Mouse (Mus musculus) heart, postnatal 4 days (tissue): ENCODE data around the gene Plxnb1. TPM values are rescaled to one million over a fixed set of nuclear protein-coding genes. Genes with fewer than 3 reads are reported as not detected.
"Not testable (repeated sequence)": the region's sequence is repeated elsewhere in the genome, so short reads cannot be mapped to it uniquely, and the experiment has no call there.

ENCODE experiments used
- DNase-seq: peaks from one replicate; pipeline ENCODE4 v3.0.0; 2021
- total RNA-seq, 2 experiments: library from RNA; stranded (reverse); gene quantifications; 2 replicates each; pipeline ENCODE4 v1.2.3; 2021

The Plxnb1 gene
- total RNA-seq, 2 experiments from 2014 or later = 31.0 to 31.5 TPM

GRCm38 (mm10) chr9:109103250-109103649, 8.1 kb downstream of the Plxnb1 start:
- DNase-seq = peak; percentile 42

DNA sequence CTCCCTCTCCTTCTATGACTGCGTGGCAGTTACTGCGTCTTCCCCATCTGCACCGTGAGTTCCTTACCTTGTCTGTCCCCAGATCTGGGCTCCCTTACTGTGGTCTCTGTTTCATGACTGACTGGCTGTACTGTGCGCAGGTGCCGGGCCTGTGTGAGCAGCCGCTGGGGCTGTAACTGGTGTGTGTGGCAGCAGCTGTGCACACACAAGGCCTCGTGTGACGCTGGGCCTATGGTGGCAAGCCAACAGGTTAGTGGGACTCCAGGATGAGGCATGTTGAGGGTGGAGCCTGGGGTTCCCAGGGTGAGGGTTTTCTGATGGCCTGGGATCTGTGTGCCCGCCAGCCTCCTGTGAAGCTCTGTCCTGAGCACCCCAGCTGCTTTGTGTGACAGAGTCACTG, 8.9 kb downstream of the Plxnb1 start:
- DNase-seq = no peak

GRCm38 (mm10) chr9:109105011-109105410, 9.8 kb downstream of the Plxnb1 start:
- peak; percentile 60 for DNase-seq

GRCm38 (mm10) chr9:109105648-109106047, 10.5 kb downstream of the Plxnb1 start:
- DNase-seq = no peak

DNA sequence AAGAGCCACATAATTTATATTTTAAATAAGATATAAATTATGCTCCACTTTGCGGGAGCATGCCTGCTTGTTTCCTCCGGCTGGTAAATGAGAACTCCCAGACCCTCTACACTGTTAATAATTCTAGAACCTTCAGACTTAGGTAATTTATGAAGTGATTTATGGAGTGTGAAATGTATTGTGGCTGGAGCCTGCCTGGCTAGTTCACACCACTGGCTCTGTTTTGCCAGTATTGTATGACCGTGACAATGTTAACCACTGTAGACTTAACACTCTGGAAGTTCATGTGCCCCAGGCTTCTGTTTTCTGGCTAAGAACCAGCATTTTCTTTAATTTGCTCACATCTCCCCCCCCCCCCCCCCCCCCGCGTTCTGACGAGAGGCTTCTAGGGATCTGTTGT, 12.2 kb downstream of the Plxnb1 start:
- no peak for DNase-seq

DNA sequence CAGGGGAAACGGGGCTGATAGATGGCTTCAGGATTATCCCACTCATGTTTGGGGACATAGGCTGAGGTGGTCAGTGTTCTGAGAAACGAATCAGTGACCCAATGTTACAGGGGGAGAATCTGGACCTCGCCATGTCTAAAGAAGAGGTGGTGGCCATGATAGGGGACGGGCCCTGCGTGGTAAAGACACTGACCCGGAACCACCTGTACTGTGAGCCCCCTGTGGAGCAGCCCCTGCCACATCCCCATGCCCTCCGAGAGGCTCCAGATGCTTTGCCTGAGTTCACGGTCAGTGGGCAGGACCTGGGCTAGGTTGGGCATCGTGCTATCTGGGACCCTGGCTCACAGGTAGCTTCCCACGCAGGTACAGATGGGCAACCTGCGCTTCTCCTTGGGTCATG, 15.1 kb downstream of the Plxnb1 start:
- no peak for DNase-seq

DNA sequence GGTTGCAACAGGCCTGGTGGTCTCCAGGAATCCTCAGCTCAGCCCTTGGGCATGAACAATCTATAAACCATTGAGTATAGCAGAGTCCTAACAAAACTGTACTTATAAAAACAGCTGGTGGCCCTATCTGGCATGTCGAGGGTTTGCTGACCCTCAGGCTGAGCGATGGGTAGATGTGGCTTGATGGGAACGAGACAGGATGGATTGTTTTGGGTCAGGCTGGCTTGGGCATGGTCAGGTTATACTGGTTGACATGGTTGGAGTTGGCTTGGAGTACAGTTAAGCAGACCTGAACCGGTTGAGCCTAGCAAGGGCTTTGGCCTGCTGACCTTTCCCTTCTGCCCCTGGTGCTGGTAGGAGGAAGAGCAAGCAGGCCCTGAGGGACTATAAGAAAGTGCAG, 15.9 kb downstream of the Plxnb1 start:
- DNase-seq = no peak

DNA sequence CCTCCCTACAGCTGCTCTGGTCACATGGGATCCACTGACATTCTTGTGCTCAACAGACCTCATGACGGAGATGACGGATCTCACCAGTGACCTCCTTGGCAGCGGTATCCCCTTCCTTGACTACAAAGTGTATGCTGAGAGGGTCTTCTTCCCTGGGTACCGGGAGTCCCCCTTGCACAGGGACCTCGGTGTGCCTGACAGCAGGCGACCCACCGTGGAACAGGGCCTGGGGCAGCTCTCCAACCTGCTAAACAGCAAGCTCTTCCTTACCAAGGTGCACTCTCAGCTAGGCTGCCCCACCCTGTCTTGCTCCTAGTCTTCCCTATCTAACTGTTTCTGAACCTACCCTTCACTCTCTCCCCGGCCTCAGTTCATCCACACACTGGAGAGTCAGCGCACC, 16.4 kb downstream of the Plxnb1 start:
- no peak for DNase-seq

DNA sequence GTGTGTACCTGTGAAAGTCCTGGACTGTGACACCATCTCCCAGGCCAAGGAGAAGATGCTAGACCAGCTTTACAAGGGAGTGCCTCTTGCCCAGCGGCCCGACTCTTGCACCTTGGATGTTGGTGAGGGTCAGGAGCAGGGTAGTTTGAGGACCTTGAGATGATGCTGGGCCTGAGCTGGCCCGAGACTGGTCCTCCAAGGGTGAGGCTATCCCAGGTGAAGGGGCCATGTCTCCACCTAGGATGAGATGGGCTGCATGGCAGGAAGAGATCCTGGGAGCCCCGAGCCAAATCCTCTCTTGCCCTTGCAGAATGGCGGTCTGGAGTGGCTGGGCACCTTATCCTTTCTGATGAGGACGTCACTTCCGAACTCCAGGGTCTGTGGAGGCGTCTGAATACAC, 18.1 kb downstream of the Plxnb1 start:
- DNase-seq = no peak

GRCm38 (mm10) chr9:109114276-109114675, 19.1 kb downstream of the Plxnb1 start:
- DNase-seq = no peak

DNA sequence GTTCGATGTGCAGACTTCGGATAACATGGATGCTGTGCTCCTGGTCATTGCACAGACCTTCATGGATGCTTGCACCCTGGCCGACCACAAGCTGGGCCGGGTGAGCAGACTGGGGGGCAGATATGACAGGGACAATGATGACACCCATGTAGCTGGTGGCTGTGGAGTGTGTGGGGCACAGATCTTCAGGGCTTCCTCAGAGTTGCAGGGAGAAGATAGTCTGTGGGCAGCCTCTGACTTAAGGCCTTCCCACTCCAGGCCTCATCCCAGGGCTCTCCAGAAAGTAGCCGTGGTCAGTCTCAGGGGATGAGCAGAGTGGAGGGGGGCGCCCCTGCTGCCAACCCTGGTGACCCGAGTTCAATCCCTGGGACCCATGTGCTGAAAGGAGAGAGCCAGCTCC, 19.7 kb downstream of the Plxnb1 start:
- no peak for DNase-seq

DNA sequence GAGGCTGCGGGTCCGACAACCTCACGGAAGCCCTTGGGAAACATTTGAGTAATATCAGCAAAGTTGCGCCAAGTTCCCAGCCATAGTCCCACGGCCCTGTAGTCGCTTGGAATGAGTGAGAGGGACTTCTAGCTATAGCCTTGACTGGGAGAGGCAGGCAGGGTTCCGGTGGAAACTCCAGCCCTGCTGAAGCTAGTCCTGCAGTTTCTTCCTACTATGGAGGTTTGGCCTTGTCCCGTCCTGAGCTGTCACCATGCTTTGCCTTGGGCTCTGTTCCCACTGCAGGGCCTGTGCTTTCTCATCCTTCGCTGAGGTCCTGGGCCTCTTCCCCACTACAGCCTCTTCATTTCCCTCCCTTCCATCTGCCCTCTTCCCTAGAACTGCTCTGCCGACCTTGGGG, 21.0 kb downstream of the Plxnb1 start:
- DNase-seq = no peak

DNA sequence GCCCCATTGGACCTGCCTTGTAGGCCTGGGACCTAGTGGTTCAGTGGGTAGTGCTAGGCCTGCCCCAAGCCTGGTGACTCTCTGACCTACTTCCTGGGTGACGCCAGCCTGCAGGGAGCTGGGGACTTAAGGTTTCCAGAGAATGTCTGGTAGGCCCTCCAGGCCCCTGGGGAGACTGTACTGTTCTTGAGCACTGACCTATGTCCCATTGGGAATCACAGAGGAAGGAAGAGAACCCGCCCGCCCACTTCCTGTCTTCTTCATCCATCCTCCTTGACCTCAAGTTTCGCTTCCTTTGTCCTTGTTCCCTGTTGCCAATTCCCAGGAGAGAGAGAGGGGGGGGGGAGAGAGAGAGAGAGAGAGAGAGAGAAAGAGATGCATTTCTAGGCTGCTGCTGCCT, 22.9 kb downstream of the Plxnb1 start:
- DNase-seq = no peak

DNA sequence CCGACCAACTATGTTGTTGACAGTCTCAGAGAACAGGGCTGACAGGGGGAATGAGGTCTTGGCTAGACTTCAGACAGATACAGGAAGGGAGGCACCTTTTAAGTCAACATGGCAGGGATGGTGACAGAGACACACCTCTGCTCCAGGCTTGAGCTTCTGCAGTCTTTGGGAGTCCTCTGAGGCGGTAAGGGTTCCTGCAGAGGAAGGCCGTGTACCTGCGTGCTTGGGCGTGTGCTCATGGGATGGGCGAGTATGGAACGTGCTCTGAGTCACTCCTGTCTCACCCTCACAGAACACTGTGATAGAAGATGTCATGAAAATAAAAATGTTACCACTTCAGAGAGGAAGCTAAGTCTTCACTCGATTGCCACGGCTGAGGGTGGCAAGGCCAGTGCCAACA, 24.4 kb downstream of the Plxnb1 start:
- DNase-seq = no peak

- no peak for DNase-seq
Measured at GRCm38 (mm10) chr9:109120956-109121355, 25.8 kb downstream of the Plxnb1 start.

DNA sequence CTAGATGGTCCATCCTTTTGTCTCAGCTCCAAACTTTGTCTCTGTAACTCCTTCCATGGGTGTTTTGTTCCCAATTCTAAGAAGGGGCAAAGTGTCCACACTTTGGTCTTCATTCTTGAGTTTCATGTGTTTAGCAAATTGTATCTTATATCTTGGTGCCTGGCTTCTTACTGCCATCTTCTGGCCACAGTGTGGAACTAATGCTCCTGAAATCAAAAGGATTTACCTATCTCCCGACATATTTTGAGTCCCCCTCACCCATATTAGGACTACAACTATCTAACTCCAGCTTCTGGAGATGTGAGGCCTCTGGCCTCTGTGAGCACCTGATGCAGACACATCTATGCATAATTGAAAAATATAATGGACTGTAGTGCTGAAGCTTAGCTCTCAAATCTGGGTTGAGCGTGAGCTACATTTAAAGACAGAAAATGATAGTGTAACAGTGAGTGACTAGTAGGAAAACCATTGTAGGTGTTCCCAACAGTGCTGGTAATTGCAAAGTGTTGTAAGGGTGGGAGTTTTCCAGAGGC, 27.4 kb downstream of the Plxnb1 start:
- DNase-seq = peak; percentile 41

- DNase-seq = no peak
Measured at GRCm38 (mm10) chr9:109123266-109123665, 28.1 kb downstream of the Plxnb1 start.

DNA sequence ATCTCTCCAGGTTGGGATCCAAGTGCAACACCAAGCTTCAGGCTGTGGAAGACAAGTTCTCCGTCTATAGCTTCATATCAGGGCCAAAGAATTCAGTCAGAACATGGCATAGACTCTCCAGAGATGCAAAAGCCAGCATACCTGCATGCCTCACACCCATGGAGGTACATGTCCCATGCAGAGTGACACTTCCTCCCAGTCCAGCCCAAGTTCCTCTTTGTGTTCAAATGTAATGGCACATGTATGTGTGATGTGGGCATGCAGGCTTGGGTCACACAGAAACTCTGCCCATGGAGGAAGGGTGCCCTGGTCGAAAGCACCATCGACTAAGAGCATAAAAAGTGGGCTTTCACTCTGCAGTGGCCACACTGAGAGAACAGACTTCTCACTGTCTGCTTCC, 29.0 kb downstream of the Plxnb1 start:
- DNase-seq = no peak

DNA sequence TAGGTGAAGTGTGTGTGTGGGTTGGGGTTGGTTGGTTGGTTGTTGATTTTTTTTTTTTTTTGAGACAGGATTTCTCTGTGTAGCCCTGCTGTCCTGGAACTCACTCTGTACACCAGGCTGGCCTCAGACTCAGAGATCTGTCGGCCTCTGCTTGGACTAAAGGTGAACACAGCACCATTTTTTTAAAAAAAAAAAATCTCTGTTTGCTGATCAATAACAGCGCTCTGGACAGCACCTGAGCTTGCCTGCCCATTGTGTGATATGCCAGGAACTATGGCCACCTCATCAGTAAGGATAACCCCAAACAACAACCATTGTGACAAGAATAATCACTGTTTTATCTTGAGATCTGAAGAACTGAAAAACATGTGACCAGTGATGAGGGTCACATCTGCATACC, 29.9 kb downstream of the Plxnb1 start:
- no peak for DNase-seq

GRCm38 (mm10) chr9:109125481-109125880, 30.3 kb downstream of the Plxnb1 start:
- no peak for DNase-seq

- DNase-seq = no peak
Measured at GRCm38 (mm10) chr9:109127076-109127475, 31.9 kb downstream of the Plxnb1 start.

- DNase-seq = peak; percentile 56
Measured at GRCm38 (mm10) chr9:109128211-109128610, 33.0 kb downstream of the Plxnb1 start.

- DNase-seq = no peak
Measured at GRCm38 (mm10) chr9:109130076-109130475, 34.9 kb downstream of the Plxnb1 start.

GRCm38 (mm10) chr9:109140414-109140813, 45.2 kb downstream of the Plxnb1 start:
- DNase-seq = not testable (repeated sequence)

GRCm38 (mm10) chr9:109161941-109162340, 66.8 kb downstream of the Plxnb1 start, which contains the start of gene Fbxw21:
Gene Fbxw21, minus strand, starts transcription at chr9:109162041.
- DNase-seq = no peak
